Mouse (Mus musculus) forebrain, embryonic 12.5 days (tissue): ENCODE measurements around the gene Olfr1487. TPM values are rescaled to one million over a fixed set of nuclear protein-coding genes. Genes with fewer than 3 reads are reported as not detected.
"Not testable (repeated sequence)": the region's sequence is repeated elsewhere in the genome, so short reads cannot be mapped to it uniquely, and the experiment has no call there.

Experiments
- ATAC-seq: fragments of 200-750 bp; cut with Nextera tagmentation; 2 replicates; pipeline ENCODE4 v1.8.0; 2017; ENCODE audit warnings: moderate TSS enrichment; ENCODE audit not compliant: low FRiP score
- H3K27ac ChIP-seq: fragments of 300-500 bp; sonication (generic); 2 replicates; pipeline ENCODE4 v1.5.1; 2016; ENCODE audit warnings: mild to moderate bottlenecking
- H3K27me3 ChIP-seq: fragments of 300-500 bp; sonication (generic); 2 replicates; pipeline ENCODE4 v1.6.1; 2016; ENCODE audit warnings: mild to moderate bottlenecking
- H3K36me3 ChIP-seq: fragments of 300-500 bp; sonication (generic); replicated peaks from 2 replicates; pipeline ENCODE4 v1.6.1; 2016; ENCODE audit warnings: mild to moderate bottlenecking
- H3K4me1 ChIP-seq: fragments of 300-500 bp; sonication (generic); 2 replicates; pipeline ENCODE4 v1.6.1; 2016
- H3K4me2 ChIP-seq: fragments of 300-500 bp; sonication (generic); 2 replicates; pipeline ENCODE4 v1.6.1; 2016; ENCODE audit warnings: mild to moderate bottlenecking, moderate library complexity
- H3K4me3 ChIP-seq: fragments of 300-500 bp; sonication (generic); replicated peaks from 2 replicates; pipeline ENCODE4 v1.5.1; 2016; ENCODE audit warnings: mild to moderate bottlenecking
- H3K9ac ChIP-seq: fragments of 300-500 bp; sonication (generic); 2 replicates; pipeline ENCODE4 v1.6.1; 2016; ENCODE audit warnings: mild to moderate bottlenecking
- H3K9me3 ChIP-seq: fragments of 300-500 bp; sonication (generic); 2 replicates; pipeline ENCODE4 v1.6.1; 2016
- WGBS: fragments of 180-500 bp; shearing (Covaris S2); methylation state at CpG from one replicate; pipeline ENCODE4 v1.1.7; 2016; 5-methylcytosine and 5-hydroxymethylcytosine counted together
- microRNA-seq: library from miRNA; unstranded; fragments of <30 nt; microRNA quantifications from one replicate; pipeline ENCODE4, GENCODE M21; 2017
- polyA plus RNA-seq: library from polyadenylated mRNA; unstranded; fragments of >200 nt; fragmentation: Nextera tagmentation; extraction: Ambion mirVana; gene quantifications from 2 replicates; pipeline ENCODE4 v1.2.1, GENCODE M21; 2016

Olfr1487 gene
- not detected in 2 replicates for polyA plus RNA-seq

DNA sequence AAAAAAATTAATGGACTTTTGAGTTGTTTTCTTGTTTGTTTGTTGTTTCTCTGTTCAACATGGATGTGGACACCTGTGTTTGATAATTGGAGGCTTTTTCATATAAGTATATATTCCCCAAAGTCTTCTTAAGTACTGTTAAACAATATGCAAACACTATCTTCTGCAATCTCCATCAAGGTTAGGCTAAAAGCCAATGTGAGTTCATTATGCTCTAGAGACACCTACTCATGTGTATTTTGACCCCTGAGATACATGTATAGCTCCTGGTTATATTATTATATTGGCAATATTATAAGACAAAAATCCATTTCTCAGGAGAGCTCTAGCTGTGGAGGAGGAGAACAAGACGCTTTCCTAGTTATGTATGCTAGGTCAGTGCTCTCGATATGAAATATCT is at the start of gene Olfr1487:
Gene Olfr1487, plus strand, starts transcription at position 301 of the 400 bp plus-strand sequence.
- ATAC-seq, H3K9ac ChIP-seq, H3K27ac ChIP-seq, H3K4me3 ChIP-seq, H3K27me3 ChIP-seq, H3K4me1 ChIP-seq, H3K36me3 ChIP-seq, H3K9me3 ChIP-seq, H3K4me2 ChIP-seq: not testable (repeated sequence)
- WGBS, result 89% methylated on average over 2 of the region's 2 CpGs

GRCm38 (mm10) chr19:13583211-13583610 is 34.0 kb upstream of the Olfr1487 start, which contains the start of gene Olfr1484:
Gene Olfr1484, plus strand, starts transcription at chr19:13583511.
- WGBS, result 85% methylated on average over 1 of the region's 1 CpGs
- Histone ChIP-seq H3K4me3 (no peak within 1 kb of the TSS), H3K9me3 (no peaks in the 10 kb centered on the region), H3K4me1 (no peaks in the 10 kb centered on the region), H3K36me3 (no peaks in the 10 kb centered on the region), H3K27ac (no peak within 1 kb of the TSS), H3K4me2 (no peak within 1 kb of the TSS), H3K27me3 (no peaks in the 10 kb centered on the region), H3K9ac (no peak within 1 kb of the TSS)
- no peak for ATAC-seq

- Histone ChIP-seq H3K4me3 (no peak within 1 kb of the TSS), H3K9me3 (0 out of 2 replicates have a peak, but pooled peaks cover 6% of the 10 kb centered on the region), H3K27me3 (no peaks in the 10 kb centered on the region), H3K36me3 (no peaks in the 10 kb centered on the region), H3K4me1 (no peaks in the 10 kb centered on the region), H3K27ac (no peak within 1 kb of the TSS), H3K4me2 (no peak within 1 kb of the TSS), H3K9ac (no peak within 1 kb of the TSS)
- no peak for ATAC-seq
- 88% methylated on average over 1 of the region's 1 CpGs for WGBS
Measured at GRCm38 (mm10) chr19:13631321-13631720, 14.1 kb downstream of the Olfr1487 start, which contains the start of gene Olfr1489. Gene Olfr1489, plus strand, starts transcription at chr19:13631621.

DNA sequence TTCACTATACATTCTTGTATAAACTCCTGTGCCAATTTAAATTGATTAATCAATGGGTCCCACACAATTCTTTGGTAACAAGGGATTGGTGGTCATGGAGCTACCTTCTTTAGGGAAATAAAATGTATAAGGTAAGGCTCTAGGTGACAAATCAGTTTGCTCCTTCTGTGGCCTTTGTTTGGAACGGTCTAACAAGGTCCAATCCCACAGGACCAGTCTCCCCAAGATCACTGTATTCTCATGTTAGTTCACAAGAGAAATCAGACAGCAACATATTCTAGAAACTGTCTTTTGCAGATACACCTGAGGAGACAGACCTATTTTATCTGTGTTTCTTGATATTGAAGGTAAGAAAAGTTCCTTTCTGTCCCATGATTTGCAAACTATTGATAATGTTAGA is 33.6 kb downstream of the Olfr1487 start, which contains the start of gene Olfr1490:
Gene Olfr1490, plus strand, starts transcription at position 301 of the 400 bp plus-strand sequence.
- H3K27me3 ChIP-seq, result no peaks in the 10 kb centered on the region
- no peak within 1 kb of the TSS for H3K27ac ChIP-seq
- H3K4me3 ChIP-seq, result no peak within 1 kb of the TSS
- no peaks in the 10 kb centered on the region for H3K36me3 ChIP-seq
- H3K9ac ChIP-seq, result no peak within 1 kb of the TSS
- ATAC-seq, result no peak
- no peaks in the 10 kb centered on the region for H3K9me3 ChIP-seq
- WGBS, result 78% methylated on average over 1 of the region's 1 CpGs
- no peaks in the 10 kb centered on the region for H3K4me1 ChIP-seq
- H3K4me2 ChIP-seq, result no peak within 1 kb of the TSS

Small RNA genes lying within 50 kb of the gene (microRNA-seq; reads per million reads assigned to microRNA genes)
- not detected for gene Gm22323
- not detected for gene Gm23931

Other genes starting within 250 kb of the Olfr1487 start
- gene Olfr1469, start 209.5 kb upstream of the Olfr1487 start, polyA plus RNA-seq, result not detected in 2 replicates
- not detected in 2 replicates for gene Olfr1471, start 174.0 kb upstream of the Olfr1487 start, polyA plus RNA-seq
- not detected in 2 replicates for gene Olfr1472, start 161.3 kb upstream of the Olfr1487 start, polyA plus RNA-seq
- gene Olfr1474, start 147.8 kb upstream of the Olfr1487 start, polyA plus RNA-seq, result not detected in 2 replicates
- not detected in 2 replicates for gene Olfr1475, start 137.2 kb upstream of the Olfr1487 start, polyA plus RNA-seq
- not detected in 2 replicates for gene Olfr1477, start 116.8 kb upstream of the Olfr1487 start, polyA plus RNA-seq
- not detected in 2 replicates for gene Olfr1480, start 89.5 kb upstream of the Olfr1487 start, polyA plus RNA-seq
- not detected in 2 replicates for gene Olfr1484, start 33.9 kb upstream of the Olfr1487 start, polyA plus RNA-seq
- not detected in 2 replicates for gene Olfr1489, start 14.2 kb downstream of the Olfr1487 start, polyA plus RNA-seq
- not detected in 2 replicates for gene Olfr1490, start 33.7 kb downstream of the Olfr1487 start, polyA plus RNA-seq
- gene Olfr1491, start 79.9 kb downstream of the Olfr1487 start, polyA plus RNA-seq, result not detected in 2 replicates
- gene Olfr1493-ps1, start 105.9 kb downstream of the Olfr1487 start, polyA plus RNA-seq, result not detected in 2 replicates
- gene Olfr1494, start 122.4 kb downstream of the Olfr1487 start, polyA plus RNA-seq, result not detected in 2 replicates
- not detected in 2 replicates for gene Olfr1495, start 147.2 kb downstream of the Olfr1487 start, polyA plus RNA-seq
- not detected in 2 replicates for gene Olfr1496, start 160.5 kb downstream of the Olfr1487 start, polyA plus RNA-seq
- gene Olfr1497, start 180.8 kb downstream of the Olfr1487 start, polyA plus RNA-seq, result not detected in 2 replicates
- not detected in 2 replicates for gene Olfr1499, start 202.1 kb downstream of the Olfr1487 start, polyA plus RNA-seq
- not detected in 2 replicates for gene Olfr1500, start 213.1 kb downstream of the Olfr1487 start, polyA plus RNA-seq
- not detected in 2 replicates for gene Olfr1501, start 233.3 kb downstream of the Olfr1487 start, polyA plus RNA-seq
- not detected in 2 replicates for gene Olfr1502, start 244.4 kb downstream of the Olfr1487 start, polyA plus RNA-seq